Mouse (Mus musculus): Measurements from ENCODE around the gene LTO1.

LTO1 gene

DNA sequence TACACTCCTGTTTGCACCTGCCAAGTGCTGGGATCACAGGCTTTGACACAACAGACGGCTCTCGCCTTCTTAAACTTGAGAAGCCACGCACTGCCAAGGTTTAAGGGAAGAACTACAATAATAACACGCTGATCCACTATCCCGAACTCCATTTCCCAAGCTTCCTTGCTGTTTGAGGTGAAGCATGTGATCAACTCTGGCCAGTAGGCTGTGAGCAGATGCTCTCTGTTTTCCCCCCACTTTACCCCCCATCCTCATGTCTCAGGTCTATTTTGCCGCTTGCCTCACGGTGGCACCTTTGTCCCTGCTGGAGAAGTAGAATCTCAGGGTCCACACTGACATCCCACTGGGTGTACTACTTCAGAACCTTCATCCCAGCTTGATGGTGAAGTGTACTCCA is 6.2 kb upstream of the LTO1 start:
- DNase-seq (ENCODE audit: low spot score): no peak

DNA sequence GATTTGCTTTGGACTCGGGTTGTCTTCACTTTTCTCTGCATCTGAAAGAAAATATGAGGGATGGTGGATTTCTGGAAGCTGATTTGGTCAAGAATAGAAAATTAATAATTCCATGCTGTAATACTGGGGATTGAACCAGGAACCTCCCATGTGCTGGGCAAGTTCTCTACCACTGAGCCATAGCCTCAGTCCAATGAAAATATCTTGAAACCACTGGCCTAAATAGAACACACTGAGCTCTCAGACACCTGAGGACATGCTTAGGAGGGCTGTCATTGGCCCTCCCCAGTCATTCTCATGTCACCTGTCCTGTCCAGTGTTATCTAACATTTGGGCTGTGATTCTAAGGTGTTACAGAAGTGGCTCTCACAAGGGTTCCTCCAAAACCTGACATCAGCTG is 3.8 kb upstream of the LTO1 start:
- DNase-seq (ENCODE audit: low spot score): no peak

- DNase-seq (ENCODE audit: low spot score): no peak
Observed at GRCm38 (mm10) chr7:144912897-144913296, 2.0 kb upstream of the LTO1 start.

DNA sequence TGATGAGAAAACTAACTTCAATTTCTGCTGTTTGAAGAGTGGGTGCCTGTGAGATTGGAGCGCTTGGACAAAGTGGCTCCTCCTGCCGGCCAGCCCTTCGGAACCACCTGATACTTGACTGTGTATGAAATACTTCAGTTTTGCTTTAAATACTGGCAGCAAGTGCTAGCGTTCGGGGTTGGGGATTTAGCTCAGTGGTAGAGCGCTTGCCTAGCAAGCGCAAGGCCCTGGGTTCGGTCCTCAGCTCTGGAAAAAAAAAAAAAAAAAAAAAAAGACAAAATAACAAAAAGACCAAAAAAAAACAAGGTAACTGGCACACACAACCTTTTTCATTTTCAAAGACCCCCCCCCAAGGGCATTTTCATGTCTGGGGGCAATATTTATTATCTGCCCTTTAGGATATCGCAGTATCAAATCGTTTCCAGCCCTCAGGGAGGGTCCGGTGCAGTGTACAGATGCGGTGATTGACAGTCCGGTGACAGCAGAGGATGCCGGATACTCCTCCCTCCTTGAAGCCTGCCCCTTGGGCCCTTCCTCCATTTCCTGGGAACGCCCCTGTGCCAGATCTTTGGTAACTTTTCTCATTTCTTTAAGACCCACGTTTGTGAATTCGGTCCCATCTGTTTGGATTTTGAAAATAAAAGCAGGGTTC is 478 bp upstream of the LTO1 start:
- DNase-seq (ENCODE audit: low spot score): no peak

- no peak for DNase-seq (ENCODE audit: low spot score)
Observed at GRCm38 (mm10) chr7:144918823-144919222, 3.9 kb downstream of the LTO1 start.

GRCm38 (mm10) chr7:144927591-144927990 is 12.7 kb downstream of the LTO1 start:
- no peak for DNase-seq (ENCODE audit: low spot score)

DNA sequence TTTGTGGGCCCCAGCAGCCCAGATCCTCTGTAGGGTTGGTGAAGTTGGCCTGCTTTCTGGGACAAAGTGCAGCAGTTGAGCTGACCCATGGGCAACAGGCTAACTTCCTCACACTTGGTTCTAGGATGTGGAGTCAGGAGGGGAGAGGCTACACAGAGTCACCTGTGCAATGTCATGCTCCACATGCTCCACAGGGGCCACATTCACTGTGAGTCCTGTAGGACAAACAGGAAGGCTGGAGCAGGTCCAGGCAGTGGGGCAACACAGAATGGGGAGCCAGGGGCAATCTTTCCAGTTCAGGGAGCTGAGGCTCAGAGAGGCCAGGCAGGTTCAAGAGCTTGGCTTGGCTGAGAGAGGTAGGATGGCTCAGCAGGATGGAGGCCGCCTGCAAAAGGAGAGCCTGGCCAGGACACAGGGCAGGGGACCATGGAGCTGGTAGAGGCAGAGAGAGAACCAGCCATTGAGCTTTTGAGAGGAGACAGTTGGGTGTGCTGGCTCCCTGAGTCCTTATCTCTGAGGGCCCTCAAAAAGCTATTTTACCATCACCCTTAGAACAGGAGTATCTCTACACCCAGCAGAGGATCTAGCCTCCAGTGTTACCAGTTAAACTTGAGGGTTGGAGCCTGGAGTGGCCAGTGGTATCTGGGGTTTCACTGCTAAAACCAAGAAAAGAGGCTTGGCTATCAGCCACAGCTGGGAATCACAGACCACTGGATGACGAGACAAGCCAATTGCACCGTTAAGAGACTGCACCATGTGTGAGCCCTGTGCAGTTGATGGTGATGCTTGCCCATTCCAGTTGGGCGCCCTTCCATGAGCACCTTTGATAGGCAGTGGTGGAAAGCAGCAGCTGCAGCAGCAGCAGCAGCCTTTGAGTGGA is 13.3 kb downstream of the LTO1 start:
- no peak for DNase-seq (ENCODE audit: low spot score)

GRCm38 (mm10) chr7:144928889-144929210 is 13.9 kb downstream of the LTO1 start:
- DNase-seq (ENCODE audit: low spot score): no peak

- no peak for DNase-seq (ENCODE audit: low spot score)
Observed at GRCm38 (mm10) chr7:144929506-144929905, 14.6 kb downstream of the LTO1 start.

DNA sequence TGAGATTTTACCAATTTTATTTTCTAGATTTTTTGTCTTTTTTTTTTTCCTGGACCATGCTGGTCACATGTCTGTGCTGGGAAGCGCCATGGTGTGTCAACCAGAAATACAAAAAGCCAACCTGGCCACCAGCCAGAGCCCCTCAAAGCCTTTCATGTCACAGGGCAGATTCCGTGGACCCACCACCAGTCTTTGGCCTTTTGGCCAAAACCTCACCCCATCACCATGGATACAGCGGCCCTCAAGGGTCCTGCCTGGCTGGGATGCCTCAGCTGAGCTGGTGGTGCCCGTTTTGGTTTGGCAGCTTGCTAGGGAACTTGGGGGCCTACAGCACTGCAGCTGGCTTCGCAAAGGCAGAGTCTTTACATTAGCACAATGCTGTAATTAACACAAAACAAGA is 15.0 kb downstream of the LTO1 start:
- DNase-seq (ENCODE audit: low spot score): no peak

GRCm38 (mm10) chr7:144931778-144932177 is 16.9 kb downstream of the LTO1 start:
- DNase-seq (ENCODE audit: low spot score): no peak

GRCm38 (mm10) chr7:144932389-144932937 is 17.6 kb downstream of the LTO1 start:
- no peak for DNase-seq (ENCODE audit: low spot score)

DNA sequence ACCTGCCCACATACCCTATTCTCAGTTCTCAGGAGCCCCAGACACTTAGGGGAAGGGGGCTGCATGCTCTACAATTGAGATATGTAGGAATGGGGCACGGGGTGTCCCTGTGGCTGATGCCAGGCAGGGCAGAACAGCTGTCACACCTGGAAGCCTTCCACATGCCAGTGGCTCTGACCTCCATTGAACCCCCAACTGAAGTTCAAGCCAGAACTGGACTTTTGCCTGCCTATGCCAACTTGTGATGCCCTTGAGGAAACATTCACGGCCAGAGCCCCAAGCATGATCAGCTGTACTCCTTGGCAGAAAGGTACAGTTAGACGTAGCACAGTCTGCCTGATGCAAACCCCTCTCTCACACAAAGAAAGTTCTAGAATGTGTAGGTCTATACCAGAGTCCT is 18.4 kb downstream of the LTO1 start:
- DNase-seq (ENCODE audit: low spot score): no peak

GRCm38 (mm10) chr7:144933796-144934195 is 18.9 kb downstream of the LTO1 start:
- DNase-seq (ENCODE audit: low spot score): no peak

DNA sequence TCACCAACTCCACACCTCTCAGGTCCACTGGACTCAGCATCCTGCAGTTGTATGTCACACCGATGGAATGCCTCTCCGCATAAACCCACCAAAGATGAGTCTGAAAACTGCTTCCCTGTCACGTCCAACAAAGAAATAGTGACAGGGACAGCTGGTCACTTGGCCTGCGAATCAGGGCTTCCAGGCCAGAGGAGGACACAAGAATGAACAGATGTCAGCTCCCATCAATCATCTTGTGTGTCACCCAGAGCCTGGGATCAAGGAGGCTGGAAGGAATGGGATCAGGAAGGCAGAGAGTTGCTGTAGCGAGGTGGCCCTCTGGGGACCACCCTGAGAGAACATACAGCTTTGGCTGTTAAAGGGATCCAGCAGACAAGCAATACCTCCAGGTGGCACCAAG is 20.0 kb downstream of the LTO1 start:
- no peak for DNase-seq (ENCODE audit: low spot score)

DNA sequence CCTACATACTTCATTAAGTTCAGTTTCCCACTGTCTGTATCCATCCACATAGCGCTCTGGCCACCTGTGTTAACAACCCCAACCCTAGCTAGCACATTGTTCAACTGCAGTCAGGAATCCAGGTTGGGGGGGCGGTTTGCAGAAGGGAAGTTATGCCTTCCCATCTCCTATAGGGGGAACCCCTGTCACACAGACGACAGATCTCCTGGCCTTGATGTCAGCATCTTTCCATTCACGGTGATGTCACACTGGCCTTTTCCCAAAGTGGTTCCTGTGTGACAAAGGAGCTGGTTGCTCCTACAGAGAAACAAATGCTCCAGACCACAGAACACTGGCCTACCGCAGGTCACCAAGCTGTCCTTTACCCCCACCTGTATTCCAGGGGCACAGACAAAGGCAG is 20.7 kb downstream of the LTO1 start:
- no peak for DNase-seq (ENCODE audit: low spot score)

DNA sequence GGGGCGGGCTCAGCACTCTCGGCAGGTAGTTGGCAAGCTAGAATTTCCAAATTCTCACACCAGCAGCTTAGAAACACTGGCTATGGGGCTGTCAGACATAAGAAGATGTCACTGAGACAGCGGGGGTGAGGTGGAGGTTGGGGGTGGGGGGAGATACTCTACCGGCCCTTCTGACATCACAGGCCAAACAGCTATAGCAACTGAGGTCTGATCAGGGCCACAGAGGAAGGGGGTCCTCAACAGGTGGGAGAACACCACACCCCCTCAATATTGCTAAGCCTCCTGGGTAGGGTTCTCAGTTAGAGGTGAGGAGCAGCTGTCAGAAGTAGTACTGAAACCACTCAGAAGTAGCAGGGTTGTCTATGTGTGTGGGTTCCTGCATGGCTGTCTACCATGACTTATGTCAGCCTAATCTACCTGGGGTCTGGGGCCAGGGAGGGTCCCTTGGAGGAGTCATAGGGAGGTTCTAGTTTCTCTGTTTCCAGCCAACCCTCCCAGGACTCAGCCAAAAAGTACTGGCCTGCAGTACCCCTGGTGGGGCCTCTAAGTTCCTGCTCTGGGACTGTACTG is 21.5 kb downstream of the LTO1 start:
- no peak for DNase-seq (ENCODE audit: low spot score)

- peak; percentile 85 for DNase-seq (ENCODE audit: low spot score)
Observed at GRCm38 (mm10) chr7:144937490-144937889, 22.6 kb downstream of the LTO1 start.

GRCm38 (mm10) chr7:144937899-144938517 is 23.1 kb downstream of the LTO1 start:
- DNase-seq (ENCODE audit: low spot score): no peak

- DNase-seq (ENCODE audit: low spot score): no peak
Observed at GRCm38 (mm10) chr7:144938661-144939343, 23.9 kb downstream of the LTO1 start.

- peak; percentile 50 for DNase-seq (ENCODE audit: low spot score)
Observed at GRCm38 (mm10) chr7:144939344-144940002, 24.6 kb downstream of the LTO1 start, which contains the start of gene Ccnd1. Ccnd1 (minus strand) TSS chr7:144939925.

Measured in ovary, postnatal 14 days (tissue).